Mouse (Mus musculus) erythroblast, embryonic 14.5 days (primary cell): ENCODE measurements around the gene Tmem51.

Experiments used
- GATA1 ChIP-seq: IDR thresholded peaks from 2 replicates; pipeline ENCODE4 v1.6.1; 2012; ENCODE audit warnings: low read length, inconsistent platforms, mixed read lengths
- TAL1 ChIP-seq: IDR thresholded peaks from 3 replicates; pipeline ENCODE4 v1.6.1; 2012; ENCODE audit warnings: low read length, inconsistent platforms, mixed read lengths

DNA sequence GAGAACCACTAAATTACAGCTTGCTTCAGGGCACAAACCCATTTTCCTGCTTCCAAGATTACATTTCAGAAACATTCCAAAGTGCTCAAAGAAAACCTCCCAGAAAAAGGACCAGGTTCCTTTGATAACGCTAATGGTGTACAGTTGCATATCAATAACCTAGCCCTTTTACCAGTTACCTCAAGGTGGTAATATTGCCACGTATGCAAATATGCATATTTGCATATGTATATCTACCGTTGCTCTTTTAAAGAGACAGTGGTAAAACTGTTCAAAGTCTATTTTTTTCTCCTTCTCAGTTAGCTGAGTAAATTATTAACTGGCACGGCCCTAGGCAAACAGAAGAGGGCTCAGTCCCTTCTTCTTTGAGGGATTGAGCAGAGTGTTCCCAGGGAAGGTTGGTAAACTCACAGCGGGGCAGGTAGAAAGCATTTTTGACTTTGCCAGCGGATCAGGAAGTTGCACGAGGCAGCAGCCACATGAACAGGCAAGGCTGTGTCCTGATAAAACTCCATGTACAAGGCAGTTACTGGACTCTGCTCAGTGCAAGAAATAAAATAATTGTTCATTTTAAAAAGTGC lies 84.5 kb downstream of the Tmem51 start:
- TF ChIP-seq TAL1, result no peak
- no peak for TF ChIP-seq GATA1
